Mouse (Mus musculus) forelimb bud, embryonic 11.5 days (tissue): ENCODE measurements at regions not wholly inside any gene's neighbourhood (a gene's known extent, or its start where the extent isn't known, plus 50 kb on each side); places are given as distances from the start of the nearest gene placed in this dataset.
A peak's percentile ranks its signal among the peaks of the same experiment; 100 is the strongest.

ENCODE experiments used
- DNase-seq: peaks from one replicate; pipeline ENCODE4 v3.0.0-alpha.2; 2012; ENCODE audit warnings: low read depth, low spot score

DNA sequence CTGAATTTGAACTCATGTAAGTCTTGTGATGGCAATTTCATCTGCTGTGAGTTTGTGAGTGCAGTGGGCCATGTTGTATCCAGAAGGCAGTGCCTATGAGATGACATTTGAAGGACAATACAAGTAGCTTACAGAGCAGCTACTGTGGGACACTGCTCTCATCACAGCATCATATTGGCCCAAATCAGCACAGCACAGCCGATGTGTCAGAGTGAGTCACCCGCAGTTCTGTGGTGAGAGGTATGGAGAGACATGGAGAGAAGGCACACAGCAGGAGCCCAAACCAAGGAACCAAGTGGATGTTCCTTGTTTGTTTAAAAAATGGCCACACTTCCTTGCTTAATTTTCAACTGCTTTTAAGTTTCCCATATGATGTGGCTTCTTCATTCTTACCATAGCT, 617.3 kb downstream of the Tmem132b start:
- no peak for DNase-seq

GRCm38 (mm10) chr5:126155216-126155880, 623.8 kb downstream of the Tmem132b start:
- no peak for DNase-seq

DNA sequence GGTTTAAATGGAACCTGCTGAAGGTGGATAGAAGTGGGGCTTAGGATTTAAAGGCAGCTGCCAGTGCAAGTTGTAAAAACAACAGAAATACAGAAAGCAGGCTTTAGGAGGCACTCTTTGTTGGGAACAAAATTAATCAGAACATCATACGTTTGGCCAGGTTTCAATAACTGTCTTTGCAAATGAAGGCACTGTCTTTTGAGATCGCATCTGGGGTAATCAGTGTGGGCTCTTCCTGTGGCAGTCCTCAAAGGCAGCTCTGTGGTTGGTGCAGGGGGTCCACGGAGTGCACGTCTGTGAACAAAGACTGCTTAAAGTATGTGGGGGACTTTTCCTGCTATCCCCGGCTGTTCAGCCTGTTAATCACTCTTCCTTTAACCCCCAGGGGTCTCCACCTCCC, 654.5 kb downstream of the Tmem132b start:
- DNase-seq = no peak

- no peak for DNase-seq
These were observed 668.3 kb downstream of the Tmem132b start for GRCm38 (mm10) chr5:126199876-126200275.

- peak; percentile 6 for DNase-seq
These were observed 670.0 kb downstream of the Tmem132b start for GRCm38 (mm10) chr5:126201535-126201934.

GRCm38 (mm10) chr5:126201996-126202395, 670.4 kb downstream of the Tmem132b start:
- peak; percentile 3 for DNase-seq

DNA sequence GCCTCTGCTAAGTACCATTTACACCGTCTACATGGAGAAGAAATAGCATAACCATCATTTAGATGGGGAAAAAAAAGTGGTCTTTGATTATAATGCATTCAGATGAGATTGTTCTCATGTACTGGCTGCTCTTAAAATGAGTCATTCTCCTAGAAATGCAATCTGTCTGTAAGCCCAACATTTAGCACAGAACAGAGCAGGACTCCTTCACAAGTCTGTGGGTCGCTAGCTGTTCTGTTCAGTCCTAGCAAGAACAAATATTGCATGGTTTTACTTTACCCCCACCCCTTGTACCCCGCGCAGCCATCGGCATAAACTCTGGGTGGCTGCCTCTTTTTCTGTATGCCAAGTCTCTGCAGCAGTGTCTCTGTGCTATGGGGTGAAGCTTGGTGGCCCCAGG, 685.4 kb downstream of the Tmem132b start:
- no peak for DNase-seq

GRCm38 (mm10) chr5:126217746-126218145, 686.2 kb downstream of the Tmem132b start:
- no peak for DNase-seq

DNA sequence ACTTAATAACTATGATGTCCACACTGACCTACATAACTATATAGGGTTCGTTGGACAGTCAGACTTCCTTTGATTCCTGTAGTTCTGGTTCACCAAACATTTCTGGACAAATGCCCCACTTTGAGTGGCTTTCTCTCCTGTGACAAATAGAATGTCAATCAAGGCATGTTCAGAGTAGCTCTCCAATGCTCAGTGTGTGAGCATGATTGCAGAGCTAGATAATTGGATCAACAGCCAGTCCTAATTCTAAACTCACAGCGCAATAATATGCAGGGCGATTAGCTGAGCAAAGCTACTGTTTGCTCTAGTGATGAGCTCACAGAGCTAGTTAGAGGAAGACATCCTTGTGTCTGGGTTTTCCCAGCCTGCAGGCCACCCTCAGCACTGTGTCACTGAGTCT, 692.1 kb downstream of the Tmem132b start:
- no peak for DNase-seq

DNA sequence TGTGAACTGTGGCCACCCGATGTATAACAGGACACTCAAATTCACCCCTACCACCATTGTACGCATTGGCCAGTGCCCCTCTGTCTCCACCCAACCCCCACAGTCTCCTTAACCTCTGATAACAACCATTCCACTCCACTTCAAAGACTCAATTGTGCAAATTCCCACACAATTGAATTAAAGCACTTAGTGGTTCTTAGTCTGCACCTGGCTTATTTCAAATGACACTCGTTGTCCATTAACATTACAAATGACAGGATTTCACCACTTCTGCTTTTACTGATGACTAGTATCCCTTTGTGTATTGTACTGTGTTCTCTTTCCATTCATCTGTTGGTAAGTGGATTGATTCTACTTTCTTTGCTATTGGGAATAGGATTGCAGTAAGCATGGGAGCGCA, 699.2 kb downstream of the Tmem132b start:
- DNase-seq = no peak

- no peak for DNase-seq
These were observed 706.5 kb downstream of the Tmem132b start for GRCm38 (mm10) chr5:126238071-126238470.

- no peak for DNase-seq
These were observed 714.2 kb downstream of the Tmem132b start for GRCm38 (mm10) chr5:126245776-126246175.

DNA sequence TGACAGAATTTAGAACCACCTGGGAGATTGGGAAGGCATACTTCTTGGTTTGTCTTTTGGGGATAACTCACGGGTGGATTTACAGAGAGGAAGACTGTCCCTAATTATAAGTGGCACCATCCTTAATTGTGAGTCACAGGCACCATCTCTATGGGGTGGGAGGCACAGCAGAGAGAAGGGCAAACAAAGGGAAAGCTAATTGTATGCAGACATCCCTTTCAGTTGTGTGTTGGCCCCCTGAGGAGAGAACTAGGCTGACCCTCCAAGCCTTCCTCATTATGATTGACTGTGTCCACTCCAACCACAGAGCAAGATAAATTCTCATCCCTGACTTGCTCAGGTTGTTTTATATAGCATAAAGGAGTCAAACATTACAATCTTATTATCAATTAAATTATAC, 718.8 kb downstream of the Tmem132b start:
- no peak for DNase-seq

DNA sequence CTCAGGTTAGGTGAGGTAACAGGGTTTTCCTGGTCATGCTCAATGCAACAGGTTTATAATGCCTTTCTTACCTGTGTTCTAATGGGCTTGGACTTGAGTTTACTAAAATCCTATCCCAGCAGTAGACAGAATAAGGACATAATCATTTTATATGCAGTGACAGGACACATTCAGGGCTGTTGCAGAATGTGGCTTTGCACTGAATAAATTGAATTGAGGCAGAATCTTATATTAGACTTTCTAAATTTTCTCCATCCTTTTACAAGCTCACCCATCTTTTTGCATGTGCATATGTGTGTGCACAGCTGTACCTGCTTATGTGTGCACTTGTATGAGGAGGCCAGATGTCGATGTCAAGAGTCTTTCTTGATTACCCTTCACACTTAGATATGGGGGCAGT, 723.1 kb downstream of the Tmem132b start:
- DNase-seq = no peak

DNA sequence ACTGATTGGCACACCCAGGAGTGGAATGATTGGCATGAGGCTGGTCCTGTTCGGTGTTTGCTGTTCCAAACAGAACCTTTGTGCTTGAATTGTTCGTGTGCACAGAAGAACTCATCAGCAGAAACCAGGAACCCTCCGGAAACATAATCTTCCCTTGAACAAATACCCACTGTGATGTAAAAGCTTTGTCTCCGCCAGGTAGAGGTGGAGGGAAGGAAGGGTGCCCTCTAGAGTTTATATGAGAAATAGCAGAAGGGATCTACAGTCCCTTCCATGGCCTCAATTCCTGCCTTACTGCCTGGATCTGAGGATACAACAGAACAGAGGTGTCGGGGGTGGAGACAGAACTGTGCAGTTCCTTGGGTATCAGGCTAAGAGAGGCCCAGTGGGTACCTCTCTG, 726.3 kb downstream of the Tmem132b start:
- no peak for DNase-seq

DNA sequence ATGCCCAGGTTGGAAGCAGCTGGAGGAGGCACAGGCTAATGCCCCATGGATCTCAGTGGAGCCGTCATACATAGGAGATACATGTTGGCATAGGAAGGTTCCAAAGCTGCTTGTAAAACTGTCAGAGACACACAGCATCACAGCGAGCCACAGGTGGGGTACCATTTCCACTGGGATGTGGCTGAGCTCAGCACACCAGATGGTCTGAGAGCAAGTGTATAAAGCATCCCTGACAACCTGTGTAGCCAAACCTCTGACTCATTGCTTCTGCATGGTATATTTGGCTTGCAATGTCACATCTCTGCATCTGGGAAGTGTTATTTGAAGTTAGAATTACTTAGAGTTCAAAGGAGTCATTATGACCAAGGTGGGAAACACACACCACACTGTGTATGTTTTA, 734.9 kb downstream of the Tmem132b start:
- no peak for DNase-seq

DNA sequence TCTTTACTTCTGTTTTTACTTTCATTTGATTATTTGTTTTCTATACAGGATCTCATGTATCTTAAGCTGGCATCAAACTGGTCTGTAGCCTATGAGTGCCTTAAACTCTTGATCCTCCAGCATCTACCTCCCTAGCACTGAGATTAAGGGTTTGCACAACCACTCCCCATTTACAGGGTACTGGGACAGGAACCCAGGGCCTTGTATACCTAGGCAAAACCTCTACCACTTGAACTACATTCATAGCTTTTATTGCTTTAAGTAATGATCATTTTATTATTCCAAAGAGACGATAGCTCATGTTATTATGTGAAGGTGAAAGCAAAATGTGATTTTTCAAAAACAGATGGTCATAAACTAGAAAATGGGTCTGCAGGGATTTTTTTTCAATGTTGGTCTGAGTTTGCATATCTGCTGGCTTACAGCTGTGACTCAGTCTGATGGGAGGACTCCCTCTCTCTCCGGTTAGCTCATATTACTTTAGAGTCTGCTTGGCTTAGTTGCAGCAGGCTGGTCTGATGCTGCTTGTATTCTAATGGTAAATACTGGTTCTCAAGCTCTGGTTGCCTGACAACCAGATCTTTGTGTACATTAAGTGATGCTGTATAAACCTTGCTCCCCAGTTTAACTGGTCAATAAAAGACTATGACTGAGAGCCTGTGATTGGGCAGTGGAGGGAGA, 735.5 kb downstream of the Tmem132b start:
- peak; percentile 17 for DNase-seq

GRCm38 (mm10) chr5:126268592-126268991, 737.0 kb downstream of the Tmem132b start:
- DNase-seq = no peak

GRCm38 (mm10) chr5:126274316-126274715, 742.7 kb downstream of the Tmem132b start:
- no peak for DNase-seq

DNA sequence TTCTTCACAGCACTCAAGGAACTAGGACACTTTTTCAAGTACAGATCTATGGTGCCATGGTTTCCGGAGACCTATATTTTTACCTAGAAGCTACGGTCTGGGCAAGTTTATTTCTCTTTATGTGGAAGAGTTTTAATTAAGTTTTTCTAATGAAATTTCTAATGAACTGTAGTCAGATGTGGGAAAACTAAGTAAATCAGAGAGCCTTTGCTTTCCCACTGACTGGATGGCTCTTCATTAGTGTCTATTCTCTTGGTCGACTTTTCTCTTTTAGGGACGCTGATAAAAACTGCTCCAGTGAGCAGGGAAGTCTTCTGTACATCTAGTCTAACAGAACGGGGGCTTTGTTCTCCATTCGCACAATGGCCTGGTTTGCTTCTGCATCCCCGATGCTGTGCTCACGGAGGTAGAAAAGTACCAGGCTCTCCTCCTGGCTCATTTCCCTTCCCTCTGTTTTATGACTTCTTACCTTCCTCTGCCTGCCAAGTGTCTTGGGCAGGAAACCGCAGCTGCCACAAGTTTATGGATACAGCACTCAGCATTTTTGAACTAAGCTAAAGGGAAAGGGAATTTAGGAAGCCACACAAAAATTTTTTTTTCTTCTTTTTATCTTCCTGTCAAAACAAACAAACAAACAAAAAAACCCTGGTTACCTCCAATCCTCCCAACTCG, 749.6 kb downstream of the Tmem132b start:
- DNase-seq = peak; percentile 35

DNA sequence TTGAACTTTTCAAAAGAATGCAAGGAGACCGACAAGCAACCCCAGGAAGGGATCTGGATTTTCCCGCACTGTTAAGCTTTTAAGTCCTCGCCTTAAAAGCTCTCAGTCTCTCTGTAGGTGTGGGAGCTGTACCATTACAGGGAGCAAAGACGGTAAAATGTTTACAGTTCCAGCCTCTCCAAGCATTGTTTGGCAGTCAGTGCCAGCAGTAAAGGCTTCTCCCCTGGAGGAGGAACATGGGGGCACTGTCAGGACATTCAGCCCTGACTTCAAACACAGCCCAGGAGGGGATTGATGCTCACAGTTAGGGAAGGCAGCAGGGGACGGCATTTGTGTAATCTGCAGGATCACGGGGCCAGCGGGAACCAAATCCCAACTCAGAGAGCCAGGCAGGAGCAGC, 750.2 kb downstream of the Tmem132b start:
- peak; percentile 28 for DNase-seq

DNA sequence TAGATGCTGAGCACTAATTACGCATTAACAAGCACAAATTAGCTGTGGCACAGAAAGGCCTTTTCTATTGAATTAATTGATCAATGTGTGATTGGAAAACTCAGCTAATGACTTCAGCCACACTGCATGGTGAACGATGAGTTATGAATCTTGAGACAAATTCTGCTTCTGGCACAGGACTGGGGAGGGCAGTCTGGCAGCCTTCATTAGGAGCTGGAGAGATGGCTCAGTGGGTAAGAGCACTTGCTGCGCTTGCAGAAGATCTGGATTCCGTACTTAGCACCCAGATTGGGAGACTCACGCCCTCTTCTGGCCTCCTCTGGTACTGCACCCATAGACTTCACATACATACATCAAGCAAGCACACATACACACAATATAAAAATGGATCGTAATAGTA, 793.3 kb downstream of the Tmem132b start:
- DNase-seq = no peak

GRCm38 (mm10) chr5:126328276-126328675, 796.7 kb downstream of the Tmem132b start:
- DNase-seq = no peak
